Mouse (Mus musculus) kidney, adult 2 months (tissue): Measurements from ENCODE around the gene Fgf18. TPM values are rescaled to one million over a fixed set of nuclear protein-coding genes. Genes with fewer than 3 reads are reported as not detected.

Source experiments
- DNase-seq: peaks from one replicate; pipeline ENCODE4 v3.0.0; 2021
- H3K27ac ChIP-seq: fragments of 200-500 bp; 2 replicates; pipeline ENCODE4 v1.5.1; 2012; ENCODE audit warnings: low read depth, low read length, control low read depth, inconsistent platforms; ENCODE audit not compliant: insufficient read depth
- H3K27me3 ChIP-seq: fragments of 200-500 bp; replicated peaks from 2 replicates; pipeline ENCODE4 v1.6.1; 2012; ENCODE audit warnings: mild to moderate bottlenecking, moderate library complexity, low read length, inconsistent platforms; ENCODE audit not compliant: control insufficient read depth, insufficient read depth
- H3K36me3 ChIP-seq: fragments of 200-500 bp; 2 replicates; pipeline ENCODE4 v1.6.1; 2012; ENCODE audit warnings: mild to moderate bottlenecking, moderate library complexity, low read length, inconsistent platforms; ENCODE audit not compliant: control insufficient read depth, insufficient read depth
- H3K4me1 ChIP-seq: fragments of 200-500 bp; 2 replicates; pipeline ENCODE4 v1.6.1; 2011; ENCODE audit warnings: low read length; ENCODE audit not compliant: control insufficient read depth, insufficient read depth
- H3K4me3 ChIP-seq: fragments of 200-500 bp; 2 replicates; pipeline ENCODE4 v1.5.1; 2011; ENCODE audit warnings: mild to moderate bottlenecking, low read depth, low read length, control low read depth; ENCODE audit not compliant: insufficient read depth
- CTCF ChIP-seq: fragments of 200-500 bp; conservative IDR thresholded peaks from 2 replicates; pipeline ENCODE4 v1.5.1; 2011; ENCODE audit warnings: low read depth, mild to moderate bottlenecking, control low read depth, low read length, moderate library complexity, mixed read lengths; ENCODE audit not compliant: insufficient read depth, insufficient read length
- POLR2A ChIP-seq: fragments of 200-500 bp; IDR thresholded peaks from one replicate; pipeline ENCODE4 v1.6.1; 2011; ENCODE audit warnings: low read depth, low read length, control low read depth
- WGBS: fragments of 180-500 bp; shearing (Covaris S2); methylation state at CpG from one replicate; pipeline ENCODE4 v1.1.7; 2018; 5-methylcytosine and 5-hydroxymethylcytosine counted together
- polyA plus RNA-seq: library from polyadenylated mRNA; depleted of rRNA; stranded (reverse); fragments of >200 nt; gene quantifications from 2 replicates; pipeline ENCODE4 v1.2.3, GENCODE M21; 2012

The Fgf18 gene
- polyA plus RNA-seq, 1 experiment: 0.50 TPM

DNA sequence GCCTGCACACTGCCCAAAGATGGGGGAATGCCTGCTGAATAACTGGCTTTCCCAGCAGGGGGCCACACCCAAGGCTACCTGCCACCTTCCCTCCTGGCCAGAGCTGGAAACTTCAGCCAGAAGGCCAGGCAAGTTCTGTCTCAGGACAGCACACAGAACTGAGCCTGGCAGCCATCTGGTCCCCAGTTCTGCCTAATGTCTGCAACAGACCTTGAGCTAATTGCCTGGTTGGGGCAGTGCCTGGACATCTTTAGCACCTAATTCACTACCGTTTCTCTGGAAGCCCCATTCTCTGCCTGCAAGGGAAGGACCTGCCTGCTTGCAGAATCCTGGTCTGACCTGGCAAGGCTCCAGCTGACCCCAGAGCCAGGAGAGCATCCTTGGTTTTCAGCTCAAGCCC is 34.8 kb downstream of the Fgf18 start:
- H3K27me3 ChIP-seq: no peaks in the 10 kb centered on the region
- no peak overlapping the region for H3K27ac ChIP-seq
- no peaks in the 10 kb centered on the region for H3K4me1 ChIP-seq
- no peaks in the 10 kb centered on the region for H3K36me3 ChIP-seq
- no peak overlapping the region for H3K4me3 ChIP-seq
- TF ChIP-seq CTCF: no peak
- TF ChIP-seq POLR2A: no peak
- WGBS: 18% methylated on average over 1 of the region's 1 CpGs
- DNase-seq: no peak

DNA sequence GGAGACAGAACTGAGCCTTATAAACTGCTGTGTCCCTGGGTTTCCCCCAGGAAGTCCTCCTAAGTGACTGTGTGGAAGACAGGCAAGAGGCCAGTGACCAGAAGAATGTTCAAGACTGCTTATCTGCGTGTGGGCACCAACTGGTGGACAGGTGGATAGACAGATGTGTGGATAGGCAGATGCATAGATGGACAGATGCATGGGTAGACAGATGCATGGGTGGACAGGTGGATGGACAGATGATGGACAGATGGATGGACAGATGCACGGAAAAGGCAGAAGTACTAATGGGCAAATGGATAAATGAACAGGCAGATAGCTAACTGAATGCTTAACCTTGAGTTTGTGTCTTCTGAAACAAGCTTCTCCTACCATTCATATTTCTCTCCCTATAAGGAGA is 37.1 kb downstream of the Fgf18 start:
- no peak for TF ChIP-seq CTCF
- no peak for TF ChIP-seq POLR2A
- H3K27ac ChIP-seq: no peak overlapping the region
- H3K27me3 ChIP-seq: no peaks in the 10 kb centered on the region
- no peak overlapping the region for H3K4me3 ChIP-seq
- H3K36me3 ChIP-seq: no peaks in the 10 kb centered on the region
- no peaks in the 10 kb centered on the region for H3K4me1 ChIP-seq
- WGBS: 80% methylated on average over 2 of the region's 2 CpGs
- DNase-seq: no peak

DNA sequence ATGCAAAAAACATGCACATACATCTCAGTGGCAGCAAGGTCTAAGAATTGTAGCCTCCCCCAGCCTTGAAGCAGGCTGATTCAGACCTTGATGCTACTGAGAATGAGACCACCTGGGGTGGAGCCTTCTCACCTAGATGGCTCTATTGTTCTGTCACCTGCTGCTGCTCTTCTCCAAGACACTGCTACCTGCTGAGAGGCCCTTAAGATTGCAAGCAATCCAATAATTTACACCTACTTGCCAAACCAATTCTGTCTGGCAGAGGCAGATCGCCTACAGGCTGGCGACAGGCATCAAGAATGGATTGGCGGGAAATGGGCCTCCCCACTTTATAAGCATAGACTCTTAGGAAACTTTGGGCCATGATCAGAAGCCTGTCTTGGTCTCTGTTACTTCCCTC is 39.7 kb downstream of the Fgf18 start:
- 83% methylated on average over 3 of the region's 3 CpGs for WGBS
- Histone ChIP-seq H3K4me3 (no peak overlapping the region), H3K27ac (no peak overlapping the region), H3K27me3 (no peaks in the 10 kb centered on the region), H3K4me1 (no peaks in the 10 kb centered on the region), H3K36me3 (no peaks in the 10 kb centered on the region)
- DNase-seq: no peak
- TF ChIP-seq CTCF (no peak), POLR2A (no peak)

DNA sequence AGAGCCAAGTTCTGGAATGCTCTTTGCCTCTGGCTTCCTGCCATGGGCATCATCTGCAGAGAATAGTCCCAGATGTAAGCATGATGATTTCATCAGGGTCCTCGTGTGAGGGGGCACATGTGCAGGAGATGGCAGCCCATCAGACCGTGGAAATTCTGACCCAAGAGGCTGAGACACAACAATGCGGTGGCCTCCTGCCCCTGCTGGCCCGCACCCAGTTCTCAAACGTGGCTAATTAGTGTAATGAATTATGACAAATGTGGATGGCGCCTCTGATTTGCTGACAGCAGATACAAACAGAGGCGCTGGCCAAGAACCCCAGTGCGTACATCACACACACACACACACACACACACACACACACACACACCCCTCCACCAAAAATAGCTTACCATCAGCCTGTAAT is 42.3 kb downstream of the Fgf18 start:
- TF ChIP-seq POLR2A (no peak), CTCF (no peak)
- no peak for DNase-seq
- H3K4me1 ChIP-seq: no peaks in the 10 kb centered on the region
- no peak overlapping the region for H3K27ac ChIP-seq
- WGBS: 58% methylated on average over 8 of the region's 8 CpGs
- no peaks in the 10 kb centered on the region for H3K36me3 ChIP-seq
- no peak overlapping the region for H3K4me3 ChIP-seq
- H3K27me3 ChIP-seq: no peaks in the 10 kb centered on the region

DNA sequence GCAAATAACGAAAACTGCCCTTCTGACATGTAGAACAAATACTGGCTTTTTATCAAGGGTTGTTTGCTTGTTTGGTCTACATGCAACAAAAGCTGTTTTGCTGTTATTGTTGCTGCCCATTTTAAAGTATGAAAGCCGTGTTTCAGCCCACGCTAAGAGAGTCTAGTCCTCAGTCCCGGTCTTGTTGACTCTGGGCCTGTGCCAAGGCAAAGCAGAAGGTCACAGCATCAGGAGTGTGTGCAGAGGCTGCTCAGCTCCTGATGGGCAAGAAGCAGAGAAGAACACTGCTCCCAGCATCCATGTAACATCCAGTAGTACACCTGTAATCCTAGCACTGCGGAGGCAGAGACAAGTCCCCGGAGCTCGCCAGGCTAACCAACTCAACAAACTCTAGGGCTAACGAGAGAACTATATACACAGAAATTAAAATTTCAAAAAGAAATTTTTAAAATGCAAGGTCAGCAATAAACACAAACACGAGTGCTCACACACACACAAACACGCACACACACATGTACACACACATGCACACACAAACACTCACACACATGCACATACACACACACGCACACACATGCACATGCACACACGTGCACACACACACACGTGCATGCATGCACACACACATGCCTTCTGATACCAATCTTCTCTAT is 43.8 kb downstream of the Fgf18 start:
- DNase-seq: no peak
- Histone ChIP-seq H3K36me3 (no peaks in the 10 kb centered on the region), H3K4me3 (no peak overlapping the region), H3K27ac (no peak overlapping the region), H3K27me3 (no peaks in the 10 kb centered on the region), H3K4me1 (no peaks in the 10 kb centered on the region)
- WGBS: 76% methylated on average over 13 of the region's 13 CpGs
- TF ChIP-seq CTCF: no peak
- TF ChIP-seq POLR2A: no peak

DNA sequence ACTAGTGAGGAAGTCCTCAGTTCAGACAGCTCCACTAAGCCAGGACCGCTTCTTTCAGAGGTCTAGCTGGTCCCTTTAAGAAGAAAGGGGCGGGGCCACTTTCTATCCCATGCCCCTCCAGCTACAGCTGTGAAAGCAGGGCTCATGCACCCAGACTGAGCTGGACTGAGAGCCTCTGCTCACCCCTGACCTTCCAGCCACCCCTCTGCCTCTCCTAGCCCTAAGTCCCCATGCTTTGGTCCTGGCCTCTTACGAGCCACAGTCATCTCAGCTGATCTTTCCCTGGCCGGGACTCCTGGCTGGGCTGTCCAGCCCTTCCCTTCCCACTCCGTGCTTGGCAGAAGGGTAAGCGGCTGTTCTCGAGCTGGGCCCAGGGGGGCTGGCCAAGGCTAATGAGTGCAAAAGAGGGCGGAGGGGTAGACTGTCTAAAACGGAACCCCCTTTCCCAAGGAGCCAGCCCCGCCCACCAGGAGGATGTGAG is 47.1 kb downstream of the Fgf18 start:
- DNase-seq: no peak
- Histone ChIP-seq H3K36me3 (no peaks in the 10 kb centered on the region), H3K27me3 (no peaks in the 10 kb centered on the region), H3K27ac (no peak overlapping the region), H3K4me3 (no peak overlapping the region), H3K4me1 (no peaks in the 10 kb centered on the region)
- WGBS: 26% methylated on average over 10 of the region's 10 CpGs
- TF ChIP-seq POLR2A (no peak), CTCF (no peak)

DNA sequence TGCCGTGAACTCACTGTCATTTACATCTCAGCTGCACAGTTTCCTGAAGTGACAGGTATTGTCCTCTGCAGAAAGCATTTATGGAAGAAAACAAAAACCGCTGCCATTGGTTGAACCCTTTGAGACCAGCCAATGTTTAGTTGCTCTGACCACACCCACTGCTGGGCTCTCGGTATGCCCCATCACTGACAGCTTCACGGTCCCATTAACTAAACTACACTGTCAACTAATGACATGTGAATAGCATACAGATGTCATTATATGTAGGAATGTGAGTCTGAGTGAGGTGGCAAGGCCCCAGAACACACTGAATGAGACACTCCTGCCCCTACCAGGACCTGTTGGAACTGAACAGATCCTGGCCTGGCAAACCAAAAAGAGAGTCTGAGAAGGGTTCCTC is 47.8 kb downstream of the Fgf18 start:
- Histone ChIP-seq H3K4me3 (no peak overlapping the region), H3K27me3 (no peaks in the 10 kb centered on the region), H3K4me1 (no peaks in the 10 kb centered on the region), H3K36me3 (no peaks in the 10 kb centered on the region), H3K27ac (no peak overlapping the region)
- 74% methylated on average over 4 of the region's 4 CpGs for WGBS
- DNase-seq: no peak
- no peak for TF ChIP-seq POLR2A
- no peak for TF ChIP-seq CTCF
